Mouse (Mus musculus) forebrain, embryonic 13.5 days (tissue): Measurements from ENCODE around the gene Avpr1b. TPM values are rescaled to one million over a fixed set of nuclear protein-coding genes. Genes with fewer than 3 reads are reported as not detected.

Experiments
- ATAC-seq: fragments of 200-750 bp; cut with Nextera tagmentation; 2 replicates; pipeline ENCODE4 v1.8.0; 2017
- H3K27ac ChIP-seq: fragments of 300-500 bp; sonication (generic); 2 replicates; pipeline ENCODE4 v1.5.1; 2015; ENCODE audit warnings: inconsistent platforms, mild to moderate bottlenecking, moderate library complexity
- H3K27me3 ChIP-seq: fragments of 300-500 bp; sonication (generic); 2 replicates; pipeline ENCODE4 v1.6.1; 2015; ENCODE audit warnings: mild to moderate bottlenecking, inconsistent platforms
- H3K36me3 ChIP-seq: fragments of 300-500 bp; sonication (generic); 2 replicates; pipeline ENCODE4 v1.6.1; 2015; ENCODE audit warnings: mild to moderate bottlenecking, inconsistent platforms; ENCODE audit not compliant: poor library complexity, severe bottlenecking
- H3K4me1 ChIP-seq: fragments of 300-500 bp; sonication (generic); 2 replicates; pipeline ENCODE4 v1.6.1; 2015; ENCODE audit warnings: inconsistent platforms
- H3K4me2 ChIP-seq: fragments of 300-500 bp; sonication (generic); 2 replicates; pipeline ENCODE4 v1.6.1; 2015; ENCODE audit warnings: inconsistent platforms, mild to moderate bottlenecking, moderate library complexity
- H3K4me3 ChIP-seq: fragments of 300-500 bp; sonication (generic); 2 replicates; pipeline ENCODE4 v1.5.1; 2015; ENCODE audit warnings: mild to moderate bottlenecking, inconsistent platforms
- H3K9ac ChIP-seq: fragments of 300-500 bp; sonication (generic); 2 replicates; pipeline ENCODE4 v1.6.1; 2015; ENCODE audit warnings: mild to moderate bottlenecking, inconsistent platforms
- H3K9me3 ChIP-seq: fragments of 300-500 bp; sonication (generic); replicated peaks from 2 replicates; pipeline ENCODE4 v1.6.1; 2016; ENCODE audit warnings: inconsistent platforms
- WGBS: fragments of 180-500 bp; shearing (Covaris S2); methylation state at CpG from one replicate; pipeline ENCODE4 v1.1.7; 2015; 5-methylcytosine and 5-hydroxymethylcytosine counted together
- polyA plus RNA-seq: library from polyadenylated mRNA; unstranded; fragments of >200 nt; fragmentation: Nextera tagmentation; extraction: Ambion mirVana; gene quantifications from 2 replicates; pipeline ENCODE4 v1.2.1, GENCODE M21; 2015

The Avpr1b gene
- polyA plus RNA-seq, 1 experiment from 2014 or later: not detected

GRCm38 (mm10) chr1:131657945-131658354, 58.9 kb downstream of the Avpr1b start:
- Histone ChIP-seq H3K4me2 (peak overlapping the region; percentile 56), H3K9me3 (no peaks in the 10 kb centered on the region), H3K4me3 (peak overlapping the region; percentile 27), H3K27me3 (no peaks in the 10 kb centered on the region), H3K4me1 (peaks cover 5% of the 10 kb centered on the region), H3K9ac (peak overlapping the region; percentile 56), H3K27ac (peak overlapping the region; percentile 81), H3K36me3 (no peaks in the 10 kb centered on the region)
- peak; percentile 95 for ATAC-seq
- WGBS: 1% methylated on average over 11 of the region's 11 CpGs

DNA sequence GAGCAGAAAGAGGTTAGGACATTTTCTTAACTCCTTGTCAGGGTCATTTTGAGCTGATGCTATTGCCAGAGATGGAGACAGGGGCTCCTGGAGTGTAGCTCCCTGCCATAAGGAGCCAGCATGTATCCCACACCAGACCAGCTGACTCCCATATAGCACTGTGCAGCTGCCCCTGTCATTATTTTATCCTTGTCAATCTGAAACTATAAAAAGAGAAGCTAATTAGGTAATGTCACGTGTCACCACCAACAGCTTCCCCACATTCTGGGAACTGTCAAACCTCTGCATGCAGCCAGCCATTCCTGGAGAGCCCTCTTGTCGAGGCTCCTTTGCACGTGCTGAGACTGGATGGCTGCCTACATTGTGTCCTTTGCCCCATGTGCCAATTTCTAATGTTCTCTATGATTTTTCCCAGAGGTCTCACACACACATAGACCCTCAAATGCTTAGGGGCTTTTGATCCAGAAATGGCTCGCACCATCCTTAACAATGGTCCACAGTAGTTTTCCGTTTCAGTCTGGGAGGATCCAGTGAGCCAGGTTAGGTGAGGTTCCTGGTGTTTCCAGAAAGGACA, 60.6 kb downstream of the Avpr1b start:
- Histone ChIP-seq H3K4me3 (no peak overlapping the region), H3K27me3 (no peaks in the 10 kb centered on the region), H3K36me3 (no peaks in the 10 kb centered on the region), H3K4me1 (peaks cover 5% of the 10 kb centered on the region), H3K9me3 (no peaks in the 10 kb centered on the region), H3K27ac (no peak overlapping the region), H3K4me2 (no peak overlapping the region), H3K9ac (no peak overlapping the region)
- WGBS: 63% methylated on average over 5 of the region's 5 CpGs
- ATAC-seq: peak; percentile 11; the same call in 1 of the 2 replicates

GRCm38 (mm10) chr1:131660266-131660665, 61.2 kb downstream of the Avpr1b start:
- Histone ChIP-seq H3K4me1 (peaks cover 5% of the 10 kb centered on the region), H3K9me3 (no peaks in the 10 kb centered on the region), H3K9ac (no peak overlapping the region), H3K27ac (no peak overlapping the region), H3K4me2 (no peak overlapping the region), H3K27me3 (no peaks in the 10 kb centered on the region), H3K4me3 (no peak overlapping the region), H3K36me3 (no peaks in the 10 kb centered on the region)
- WGBS: 83% methylated on average over 2 of the region's 2 CpGs
- no peak for ATAC-seq

DNA sequence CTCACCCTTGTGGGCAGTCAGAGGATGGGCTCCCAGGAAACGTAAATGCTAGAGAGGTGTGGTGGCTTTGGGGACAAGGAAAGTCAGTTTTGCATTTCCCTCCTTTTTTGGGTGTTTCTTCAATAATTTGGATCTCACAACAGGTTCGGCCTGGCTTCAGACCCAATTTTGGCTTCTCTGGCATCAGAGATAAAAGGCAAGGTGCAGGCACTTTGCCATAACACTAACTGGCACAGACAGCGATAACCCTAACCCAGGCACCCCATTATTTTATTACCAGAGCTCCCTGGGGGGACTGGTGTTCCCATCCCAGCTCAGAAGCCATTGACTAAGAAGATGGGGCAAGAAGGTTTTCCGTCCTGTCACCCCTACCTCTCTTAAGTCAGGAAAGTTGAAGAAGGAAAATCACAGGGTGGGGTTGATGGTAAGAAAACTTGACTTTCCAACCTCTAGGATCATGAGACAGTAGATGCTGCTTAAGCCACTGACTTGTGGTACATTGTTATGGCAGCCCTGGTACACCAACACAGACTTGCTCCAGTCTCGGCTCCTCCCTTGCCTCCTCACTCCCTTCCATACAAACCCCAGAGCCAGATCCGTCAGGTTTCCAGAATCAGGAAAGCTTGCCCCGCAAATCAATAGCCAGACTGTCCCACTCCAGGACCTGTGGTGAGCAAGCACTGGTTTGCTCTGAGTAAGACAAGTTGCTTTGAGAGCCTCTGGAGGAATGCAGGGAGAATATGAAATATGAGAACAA, 61.9 kb downstream of the Avpr1b start:
- Histone ChIP-seq H3K4me1 (peaks cover 5% of the 10 kb centered on the region), H3K27ac (no peak overlapping the region), H3K36me3 (no peaks in the 10 kb centered on the region), H3K9me3 (no peaks in the 10 kb centered on the region), H3K4me3 (no peak overlapping the region), H3K27me3 (no peaks in the 10 kb centered on the region), H3K9ac (no peak overlapping the region), H3K4me2 (no peak overlapping the region)
- 81% methylated on average over 7 of the region's 7 CpGs for WGBS
- no peak for ATAC-seq

Other genes starting within 250 kb of the Avpr1b start
- 14.5 and 16.8 TPM in 2 replicates for gene Srgap2, start 71.9 kb upstream of the Avpr1b start, polyA plus RNA-seq
- gene Fam72a, start 71.3 kb upstream of the Avpr1b start, polyA plus RNA-seq: 3.7 and 4.3 TPM in 2 replicates
- gene Ctse, start 39.1 kb downstream of the Avpr1b start, polyA plus RNA-seq: not detected in 2 replicates
- 0.40 and 0.62 TPM in 2 replicates for gene Rab7b, start 89.5 kb downstream of the Avpr1b start, polyA plus RNA-seq
- gene Slc26a9, start 144.8 kb downstream of the Avpr1b start, polyA plus RNA-seq: 0.05 and 0.06 TPM in 2 replicates
- gene Pm20d1, start 198.1 kb downstream of the Avpr1b start, polyA plus RNA-seq: 0.15 and 0.16 TPM in 2 replicates
- 10.5 and 11.3 TPM in 2 replicates for gene Slc41a1, start 228.3 kb downstream of the Avpr1b start, polyA plus RNA-seq